Mouse (Mus musculus) liver, adult 2 months (tissue): ENCODE results near the gene Znhit2.

Experiments used
- CTCF ChIP-seq: fragments of 200-500 bp; IDR thresholded peaks from 2 replicates; pipeline ENCODE4 v1.5.1; 2011; ENCODE audit warnings: low read depth, low read length, control low read depth
- POLR2A ChIP-seq: fragments of 200-500 bp; IDR thresholded peaks from 2 replicates; pipeline ENCODE4 v1.6.1; 2011; ENCODE audit warnings: low read length, control low read depth; ENCODE audit not compliant: insufficient read depth; ENCODE audit errors: extremely low read depth

- TF ChIP-seq CTCF, result no peak
- peak; percentile 94 for TF ChIP-seq POLR2A
These were observed 3.5 kb upstream of the Znhit2 start, which contains the start of the genes Mrpl49 and Fau for GRCm38 (mm10) chr19:6057313-6058096.
